Mouse (Mus musculus) stomach, postnatal 0 days (tissue): ENCODE measurements around the gene Ddx19a.

Source experiments
- CTCF ChIP-seq: IDR thresholded peaks from 2 replicates; pipeline ENCODE4 v1.5.1; 2016; ENCODE audit warnings: antibody characterized with exemption, low read depth, mild to moderate bottlenecking, moderate library complexity
- EP300 ChIP-seq: optimal IDR thresholded peaks from 2 replicates; pipeline ENCODE3; 2016; ENCODE audit warnings: antibody characterized with exemption

DNA sequence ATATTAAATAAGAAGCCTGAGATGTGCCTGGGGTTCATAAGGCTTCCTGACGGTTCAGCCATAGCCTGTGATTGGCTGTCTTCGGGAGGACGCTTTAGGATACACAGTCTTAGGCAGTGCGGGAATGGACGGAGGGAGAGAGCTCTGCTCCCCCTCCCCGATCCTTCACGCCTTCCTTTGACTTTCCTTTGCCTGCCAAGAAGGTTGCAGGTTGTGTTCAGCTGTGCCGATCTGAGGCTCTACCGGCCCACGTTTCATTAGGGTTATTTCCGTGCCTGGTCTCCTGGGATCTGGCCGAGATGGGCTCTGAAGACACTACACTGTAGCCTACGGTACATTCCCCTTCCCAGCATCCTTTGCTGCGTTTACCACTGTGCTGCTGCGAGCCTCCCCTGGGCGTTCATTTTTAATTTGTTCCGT, 47.5 kb downstream of the Ddx19a start:
- TF ChIP-seq CTCF, result no peak
- no peak for TF ChIP-seq EP300
